Mouse (Mus musculus) liver, embryonic 11.5 days (tissue): ENCODE data around the gene Bcdin3d. TPM values are rescaled to one million over a fixed set of nuclear protein-coding genes. Genes with fewer than 3 reads are reported as not detected.
"Not testable (repeated sequence)": the region's sequence is repeated elsewhere in the genome, so short reads cannot be mapped to it uniquely, and the experiment has no call there.

Experiments used
- ATAC-seq: fragments of 200-750 bp; cut with Nextera tagmentation; replicated peaks from 2 replicates; pipeline ENCODE4 v1.8.0; 2017; ENCODE audit warnings: moderate number of reproducible peaks, mild to moderate bottlenecking, moderate TSS enrichment, moderate library complexity; ENCODE audit not compliant: low FRiP score
- DNase-seq: peaks from one replicate; pipeline ENCODE4 v3.0.0-alpha.2; 2017; ENCODE audit warnings: low spot score
- H3K27ac ChIP-seq: fragments of 300-500 bp; sonication (generic); 2 replicates; pipeline ENCODE4 v1.5.1; 2014; ENCODE audit warnings: mild to moderate bottlenecking, low read depth, low read length, control low read depth
- H3K27me3 ChIP-seq: fragments of 300-500 bp; sonication (generic); replicated peaks from 2 replicates; pipeline ENCODE4 v1.6.1; 2014; ENCODE audit warnings: low read length, mixed read lengths; ENCODE audit not compliant: control insufficient read depth, insufficient read depth
- H3K36me3 ChIP-seq: fragments of 300-500 bp; sonication (generic); 2 replicates; pipeline ENCODE4 v1.6.1; 2014; ENCODE audit warnings: mild to moderate bottlenecking, low read length, moderate library complexity, mixed read lengths; ENCODE audit not compliant: control insufficient read depth, insufficient read depth
- H3K4me1 ChIP-seq: fragments of 300-500 bp; sonication (generic); replicated peaks from 2 replicates; pipeline ENCODE4 v1.6.1; 2014; ENCODE audit warnings: low read length, mixed read lengths; ENCODE audit not compliant: control insufficient read depth, insufficient read depth
- H3K4me2 ChIP-seq: fragments of 300-500 bp; sonication (generic); 2 replicates; pipeline ENCODE4 v1.6.1; 2014; ENCODE audit warnings: mild to moderate bottlenecking, control low read depth, moderate library complexity
- H3K4me3 ChIP-seq: fragments of 300-500 bp; sonication (generic); 2 replicates; pipeline ENCODE4 v1.5.1; 2014; ENCODE audit warnings: low read depth, low read length, control low read depth
- H3K9ac ChIP-seq: fragments of 300-500 bp; sonication (generic); 2 replicates; pipeline ENCODE4 v1.6.1; 2014; ENCODE audit warnings: low read depth, low read length, control low read depth
- H3K9me3 ChIP-seq: fragments of 300-500 bp; sonication (generic); 2 replicates; pipeline ENCODE4 v1.6.1; 2016; ENCODE audit warnings: low read length, inconsistent platforms, mixed read lengths; ENCODE audit not compliant: control insufficient read depth
- WGBS: fragments of 180-500 bp; shearing (Covaris S2); extraction: QIAGEN DNeasy Blood & Tissue Kit; methylation state at CpG from one replicate; pipeline ENCODE4 v1.1.7; 2014; 5-methylcytosine and 5-hydroxymethylcytosine counted together
- polyA plus RNA-seq: library from polyadenylated mRNA; unstranded; fragments of >200 nt; fragmentation: Nextera tagmentation; extraction: Ambion mirVana; gene quantifications from 2 replicates; pipeline ENCODE4 v1.2.1, GENCODE M21; 2014

Gene Bcdin3d
- polyA plus RNA-seq, 1 experiment from 2014 or later, result 10.5 TPM

DNA sequence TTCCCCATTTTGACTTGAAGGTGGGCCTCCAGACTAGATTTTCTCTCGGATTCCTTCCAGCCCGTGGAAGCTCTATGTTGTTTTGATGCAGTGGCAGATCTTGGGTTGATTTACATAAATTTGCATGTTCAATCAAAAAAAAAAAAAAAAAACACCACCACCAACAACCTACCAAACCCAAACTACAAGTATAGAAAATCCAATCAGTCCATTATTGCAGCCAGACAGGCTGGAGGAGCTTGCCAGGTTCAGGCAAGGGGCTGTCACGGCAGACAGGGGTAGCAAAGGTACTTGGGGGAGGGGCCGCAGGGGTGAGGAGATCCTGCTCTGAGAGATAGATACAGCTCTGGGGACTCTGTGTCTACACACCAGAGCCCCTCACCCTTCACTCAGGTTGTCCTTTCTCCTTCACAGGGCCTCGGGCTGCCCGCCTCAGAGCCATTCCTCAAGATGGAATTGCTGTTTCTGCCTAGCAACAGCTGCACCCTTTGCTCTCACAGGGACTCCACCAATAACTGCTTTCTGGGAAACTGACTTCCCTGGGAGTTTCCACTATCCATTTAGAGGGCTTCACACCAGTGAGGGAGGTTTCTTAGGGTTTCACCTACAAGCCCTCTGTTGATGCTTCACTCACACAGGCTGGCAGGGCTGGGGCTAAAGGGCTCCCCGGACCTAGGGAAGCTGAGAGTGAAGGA lies 19.8 kb downstream of the Bcdin3d start:
- Histone ChIP-seq H3K4me2 (no peak overlapping the region), H3K27me3 (no peaks in the 10 kb centered on the region), H3K9me3 (no peaks in the 10 kb centered on the region), H3K9ac (no peak overlapping the region), H3K4me1 (peaks cover 33% of the 10 kb centered on the region), H3K27ac (no peak overlapping the region), H3K4me3 (no peak overlapping the region), H3K36me3 (no peaks in the 10 kb centered on the region)
- ATAC-seq (no peak), DNase-seq (no peak)
- 81% methylated on average over 7 of the region's 7 CpGs for WGBS

GRCm38 (mm10) chr15:99453153-99453900 lies 21.2 kb downstream of the Bcdin3d start:
- Histone ChIP-seq H3K9ac (no peak overlapping the region), H3K27me3 (no peaks in the 10 kb centered on the region), H3K4me2 (no peak overlapping the region), H3K27ac (no peak overlapping the region), H3K9me3 (no peaks in the 10 kb centered on the region), H3K4me3 (no peak overlapping the region), H3K4me1 (peaks cover 47% of the 10 kb centered on the region), H3K36me3 (no peaks in the 10 kb centered on the region)
- WGBS, result 74% methylated on average over 11 of the region's 11 CpGs
- ATAC-seq (no peak), DNase-seq (no peak)

DNA sequence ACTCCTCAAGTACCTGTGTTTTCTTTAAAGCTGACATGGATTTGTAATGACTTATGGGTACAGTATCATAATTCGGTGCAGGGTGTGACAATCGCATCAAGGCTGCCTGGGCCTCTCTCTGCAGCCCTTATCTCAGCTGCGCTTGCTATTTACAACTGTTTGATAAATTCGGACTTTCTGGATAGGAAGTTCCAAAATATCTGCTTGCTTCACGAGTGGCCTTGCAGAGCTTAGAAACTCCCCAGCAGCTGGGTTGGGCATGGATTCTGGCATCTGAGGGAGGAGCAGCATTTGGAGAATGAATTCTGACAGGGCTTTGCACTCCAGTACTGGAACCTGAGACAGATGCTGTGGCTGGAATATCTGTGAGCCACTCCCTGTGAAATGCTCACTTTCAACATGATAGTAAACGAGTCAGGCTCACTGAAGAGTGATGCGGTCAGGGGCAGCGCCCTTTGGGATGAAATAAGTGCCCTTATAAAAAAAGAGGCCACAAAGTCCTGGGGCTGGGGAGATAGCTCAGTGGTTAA lies 24.7 kb downstream of the Bcdin3d start:
- ATAC-seq (peak; percentile 77), DNase-seq (no peak)
- Histone ChIP-seq H3K36me3 (peaks cover 2% of the 10 kb centered on the region; the same call in 1 of the 2 replicates), H3K4me3 (no peak overlapping the region), H3K4me2 (peak overlapping the region; percentile 44), H3K27me3 (no peaks in the 10 kb centered on the region), H3K27ac (peak overlapping the region; percentile 41; the same call in 1 of the 2 replicates), H3K4me1 (peaks cover 33% of the 10 kb centered on the region), H3K9ac (no peak overlapping the region; the same call in 1 of the 2 replicates), H3K9me3 (no peaks in the 10 kb centered on the region)
- WGBS, result 38% methylated on average over 8 of the region's 8 CpGs

GRCm38 (mm10) chr15:99449131-99449750 lies 25.3 kb downstream of the Bcdin3d start:
- no peaks in the 10 kb centered on the region for H3K9me3 ChIP-seq
- no peaks in the 10 kb centered on the region for H3K27me3 ChIP-seq
- H3K36me3 ChIP-seq, result peaks cover 2% of the 10 kb centered on the region; the same call in 1 of the 2 replicates
- 39% methylated on average over 9 of the region's 9 CpGs for WGBS
- DNase-seq (no peak), ATAC-seq (peak; percentile 59)
- peak overlapping the region; percentile 44 for H3K4me2 ChIP-seq
- H3K4me1 ChIP-seq, result peaks cover 33% of the 10 kb centered on the region
- H3K4me3 ChIP-seq, result no peak overlapping the region
- H3K9ac ChIP-seq, result peak overlapping the region; percentile 17; the same call in 1 of the 2 replicates
- H3K27ac ChIP-seq, result peak overlapping the region; percentile 41; the same call in 1 of the 2 replicates

DNA sequence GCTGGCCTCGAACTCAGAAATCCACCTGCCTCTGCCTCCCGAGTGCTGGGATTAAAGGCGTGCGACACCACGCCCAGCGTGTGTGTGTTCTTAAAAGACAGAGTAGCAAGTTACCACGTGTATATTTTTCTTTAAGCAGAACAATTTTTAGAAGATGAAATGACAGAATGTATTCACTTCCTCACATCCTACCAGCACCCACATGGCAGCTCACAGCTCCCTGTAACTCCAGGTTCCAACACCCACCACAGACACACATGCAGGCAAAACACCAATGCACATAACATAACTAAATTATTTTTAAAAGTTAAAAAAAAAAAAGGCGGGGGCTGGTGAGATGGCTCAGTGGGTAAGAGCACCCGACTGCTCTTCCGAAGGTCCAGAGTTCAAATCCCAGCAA lies 28.4 kb downstream of the Bcdin3d start:
- not testable (repeated sequence) for ATAC-seq, H3K27me3 ChIP-seq, H3K9ac ChIP-seq, H3K27ac ChIP-seq, H3K9me3 ChIP-seq, H3K36me3 ChIP-seq, H3K4me3 ChIP-seq, H3K4me2 ChIP-seq, DNase-seq
- WGBS, result 86% methylated on average over 10 of the region's 10 CpGs
- H3K4me1 ChIP-seq, result peaks cover 32% of the 10 kb centered on the region

DNA sequence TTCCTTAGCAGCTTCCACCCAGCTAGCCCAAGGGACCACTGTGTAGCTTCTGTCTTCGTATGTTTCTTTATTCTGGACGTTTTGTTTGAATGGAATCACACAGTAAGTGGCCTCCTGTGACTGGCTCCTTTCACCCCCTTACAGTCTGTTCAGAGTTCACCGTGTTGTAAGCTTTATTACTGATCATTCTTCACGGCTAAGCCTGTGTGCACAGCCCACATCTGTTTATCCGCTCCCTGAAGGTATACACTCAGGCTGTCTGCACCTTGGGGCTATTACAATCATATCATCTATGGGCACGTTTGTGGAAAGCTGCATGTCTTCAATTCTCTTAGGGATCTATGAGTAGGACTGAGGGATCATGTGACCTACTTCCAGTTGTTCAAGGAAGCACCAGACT lies 29.0 kb downstream of the Bcdin3d start:
- Histone ChIP-seq H3K9ac (no peak overlapping the region), H3K27me3 (no peaks in the 10 kb centered on the region), H3K4me1 (peaks cover 34% of the 10 kb centered on the region), H3K36me3 (peaks cover 2% of the 10 kb centered on the region; the same call in 1 of the 2 replicates), H3K27ac (no peak overlapping the region), H3K4me2 (no peak overlapping the region), H3K9me3 (no peaks in the 10 kb centered on the region), H3K4me3 (no peak overlapping the region)
- ATAC-seq (no peak), DNase-seq (no peak)
- 68% methylated on average over 6 of the region's 6 CpGs for WGBS

DNA sequence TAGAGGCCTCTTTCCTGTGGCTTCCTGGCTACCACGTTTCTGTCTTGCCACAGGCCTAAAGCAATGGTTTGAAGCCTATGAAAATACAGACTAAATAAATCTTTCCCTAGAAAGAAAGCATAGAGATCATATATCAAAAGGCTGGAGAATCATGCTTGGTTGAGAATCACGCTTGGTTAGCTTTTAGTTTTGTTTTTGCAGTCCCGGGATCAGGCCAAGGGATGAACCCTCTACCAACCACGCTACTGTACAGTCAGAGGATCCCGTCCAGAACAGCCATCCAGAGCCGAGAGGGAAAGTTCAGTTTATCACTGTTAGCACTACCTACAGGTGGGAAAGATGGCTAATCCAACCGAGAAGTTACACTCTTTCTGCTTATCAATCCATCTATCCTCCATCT lies 32.2 kb downstream of the Bcdin3d start:
- Histone ChIP-seq H3K36me3 (peaks cover 5% of the 10 kb centered on the region; the same call in 1 of the 2 replicates), H3K27ac (no peak overlapping the region), H3K27me3 (no peaks in the 10 kb centered on the region), H3K9me3 (no peaks in the 10 kb centered on the region), H3K4me1 (peaks cover 13% of the 10 kb centered on the region), H3K4me2 (no peak overlapping the region), H3K9ac (no peak overlapping the region), H3K4me3 (no peak overlapping the region)
- DNase-seq, result no peak
- ATAC-seq, result no peak
- WGBS, result 72% methylated on average over 7 of the region's 7 CpGs

DNA sequence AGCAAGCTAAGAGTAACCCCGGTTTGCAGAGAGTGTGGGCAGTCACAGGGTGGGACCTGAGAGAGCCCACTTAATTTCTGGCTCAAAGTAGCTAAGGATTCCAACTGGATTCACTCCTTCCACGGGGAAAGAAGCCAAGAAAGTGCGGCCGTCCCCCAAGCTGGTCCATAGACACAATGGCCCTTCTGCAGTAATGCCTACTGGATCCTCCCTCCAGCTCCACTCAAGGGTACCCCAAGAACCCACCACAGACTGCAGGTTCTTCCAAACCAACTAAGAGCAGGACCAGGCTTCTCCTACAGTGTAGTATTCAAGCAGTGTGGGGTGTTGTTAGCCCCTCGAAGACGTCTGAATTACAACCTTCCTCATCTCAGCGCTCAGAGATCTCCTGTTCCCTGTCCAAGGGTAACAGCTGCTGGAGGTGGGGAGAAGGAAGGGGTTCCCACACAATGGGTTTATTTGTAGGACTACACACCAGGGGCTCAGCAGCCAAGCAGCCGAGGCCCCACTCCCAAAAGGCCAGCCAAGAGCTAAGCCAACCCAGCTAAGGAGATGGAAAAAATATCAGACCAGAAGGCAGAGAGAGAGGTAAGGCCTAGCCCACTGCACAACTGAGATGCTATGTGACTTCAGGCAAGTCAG lies 33.6 kb downstream of the Bcdin3d start:
- no peaks in the 10 kb centered on the region for H3K27me3 ChIP-seq
- DNase-seq (no peak), ATAC-seq (no peak)
- H3K4me2 ChIP-seq, result peak overlapping the region; percentile 3
- no peak overlapping the region for H3K9ac ChIP-seq
- H3K36me3 ChIP-seq, result peaks cover 5% of the 10 kb centered on the region; the same call in 1 of the 2 replicates
- H3K27ac ChIP-seq, result peak overlapping the region; percentile 45; the same call in 1 of the 2 replicates
- H3K4me1 ChIP-seq, result peaks cover 13% of the 10 kb centered on the region
- no peaks in the 10 kb centered on the region for H3K9me3 ChIP-seq
- H3K4me3 ChIP-seq, result no peak overlapping the region
- 68% methylated on average over 8 of the region's 8 CpGs for WGBS
